Mouse (Mus musculus) G1E (cell line): ENCODE measurements at regions not wholly inside any gene's neighbourhood (a gene's known extent, or its start where the extent isn't known, plus 50 kb on each side); places are given as distances from the start of the nearest gene placed in this dataset.

Experiments used
- CTCF ChIP-seq: IDR thresholded peaks from 2 replicates; pipeline ENCODE4 v1.5.1; 2012; ENCODE audit warnings: low read depth, low read length, inconsistent platforms, mixed read lengths
- GATA1 ChIP-seq: IDR thresholded peaks from 2 replicates; pipeline ENCODE4 v1.6.1; 2012; ENCODE audit warnings: borderline replicate concordance, low read length, inconsistent platforms, mixed read lengths
- GATA2 ChIP-seq: IDR thresholded peaks from 2 replicates; pipeline ENCODE4 v1.6.1; 2012; ENCODE audit warnings: low read depth, low read length, inconsistent platforms, borderline replicate concordance
- POLR2AphosphoS5 ChIP-seq: IDR thresholded peaks from 2 replicates; pipeline ENCODE4 v1.6.1; 2012; ENCODE audit warnings: low read depth, low read length, inconsistent platforms; ENCODE audit not compliant: insufficient replicate concordance
- TAL1 ChIP-seq: conservative IDR thresholded peaks from 2 replicates; pipeline ENCODE4 v1.6.1; 2012; ENCODE audit warnings: low read depth, low read length, inconsistent platforms, mixed read lengths

DNA sequence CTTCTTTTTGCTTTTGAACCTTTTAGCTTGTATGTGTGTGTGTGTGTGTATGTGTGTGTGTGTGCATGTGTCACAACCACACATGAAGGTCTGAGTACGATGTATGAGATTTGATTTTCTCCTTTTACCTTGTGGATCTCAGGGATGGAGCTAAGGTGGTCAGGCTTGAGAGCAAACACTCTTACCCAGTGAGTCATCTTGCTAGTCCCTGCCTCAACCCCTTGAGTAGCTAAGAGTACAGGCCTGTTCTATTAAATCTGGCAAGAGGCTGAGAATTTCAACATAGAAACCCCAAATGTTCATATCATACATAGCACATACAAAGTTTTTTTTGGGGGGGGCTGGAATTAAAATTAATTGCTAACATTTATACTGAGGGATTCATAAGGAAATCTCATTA lies 104.4 kb downstream of the Ppp4r2 start:
- TF ChIP-seq CTCF (no peak), TAL1 (no peak), GATA1 (no peak), GATA2 (no peak), POLR2AphosphoS5 (no peak)
